Mouse (Mus musculus): Measurements from ENCODE around the gene Gp9.

The Gp9 gene

DNA sequence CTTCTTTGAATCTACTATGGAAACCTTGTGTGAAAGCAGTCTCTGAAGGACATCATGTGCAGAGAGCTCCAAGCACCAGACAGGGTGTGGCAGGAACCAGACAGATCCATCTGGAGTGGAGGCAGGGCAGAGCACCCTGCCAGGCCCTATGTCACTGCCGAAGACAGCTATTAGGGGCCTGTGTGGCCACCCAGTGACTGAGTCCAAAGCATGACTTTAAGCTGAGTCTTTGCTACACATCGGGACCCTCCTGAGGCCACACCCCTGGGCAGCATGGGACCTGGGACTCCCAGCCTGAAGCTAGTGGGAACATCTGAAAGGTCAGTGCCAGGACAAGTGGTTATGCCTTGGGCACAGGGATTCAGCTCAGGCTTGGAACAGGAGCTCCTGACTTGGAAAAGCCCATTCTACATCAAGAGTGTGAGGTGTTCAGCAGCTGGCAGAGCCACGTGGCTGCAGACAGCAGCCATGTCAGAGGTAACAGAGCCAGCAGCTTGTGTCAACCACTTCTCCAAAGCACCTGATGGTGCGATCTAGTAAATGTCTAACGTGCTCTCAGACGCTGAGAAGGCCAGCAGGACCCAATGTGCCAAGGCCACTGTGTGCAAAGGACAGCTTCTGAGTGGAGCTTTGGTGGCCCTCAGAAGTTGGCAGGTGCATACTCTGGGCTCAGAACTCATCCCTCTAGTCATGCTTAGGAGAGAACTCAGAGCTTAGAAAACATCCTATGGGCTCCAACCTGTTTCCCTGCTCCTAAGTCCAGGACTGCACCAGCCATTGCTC, 9.4 kb downstream of the Gp9 start:
- no peak for DNase-seq (ENCODE audit: low read depth, low spot score)

GRCm38 (mm10) chr6:87788266-87788895, 10.5 kb downstream of the Gp9 start:
- DNase-seq (ENCODE audit: low read depth, low spot score) = no peak

DNA sequence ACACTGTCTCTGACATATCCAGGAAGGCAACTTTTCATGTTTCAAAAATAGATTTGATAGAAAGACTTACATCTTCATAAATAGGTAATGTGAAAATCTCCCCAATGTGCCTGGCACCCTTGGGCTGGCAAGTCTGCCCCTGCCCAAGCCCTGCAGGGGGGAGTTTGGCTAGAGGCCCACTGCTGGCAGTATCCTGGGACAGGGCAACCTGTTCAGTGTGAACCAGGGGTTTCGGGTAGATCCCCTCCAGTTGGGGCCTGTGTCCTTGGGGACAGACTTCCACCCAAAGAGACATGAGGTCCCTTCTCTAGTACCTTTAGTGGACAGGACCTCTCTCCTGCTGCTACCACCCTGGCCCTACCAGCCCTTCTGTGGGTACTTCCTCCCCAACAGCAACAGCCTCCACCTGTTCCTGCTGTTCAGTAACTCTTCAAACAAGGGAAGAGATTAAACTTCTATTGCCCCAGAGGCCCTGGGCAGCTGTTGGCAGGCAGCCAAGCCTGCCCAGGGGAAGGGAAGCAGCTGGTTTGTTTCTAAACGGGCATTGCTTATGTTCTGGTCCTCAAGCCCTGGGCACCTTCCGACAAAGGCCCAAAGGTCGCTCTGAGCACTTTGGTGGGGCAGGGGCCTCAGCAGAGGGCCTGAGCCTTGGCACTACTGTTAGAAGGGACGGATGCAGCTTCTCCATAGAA, 11.2 kb downstream of the Gp9 start:
- DNase-seq (ENCODE audit: low read depth, low spot score) = no peak

- DNase-seq (ENCODE audit: low read depth, low spot score) = no peak
Observed at GRCm38 (mm10) chr6:87789791-87790190, 11.9 kb downstream of the Gp9 start.

DNA sequence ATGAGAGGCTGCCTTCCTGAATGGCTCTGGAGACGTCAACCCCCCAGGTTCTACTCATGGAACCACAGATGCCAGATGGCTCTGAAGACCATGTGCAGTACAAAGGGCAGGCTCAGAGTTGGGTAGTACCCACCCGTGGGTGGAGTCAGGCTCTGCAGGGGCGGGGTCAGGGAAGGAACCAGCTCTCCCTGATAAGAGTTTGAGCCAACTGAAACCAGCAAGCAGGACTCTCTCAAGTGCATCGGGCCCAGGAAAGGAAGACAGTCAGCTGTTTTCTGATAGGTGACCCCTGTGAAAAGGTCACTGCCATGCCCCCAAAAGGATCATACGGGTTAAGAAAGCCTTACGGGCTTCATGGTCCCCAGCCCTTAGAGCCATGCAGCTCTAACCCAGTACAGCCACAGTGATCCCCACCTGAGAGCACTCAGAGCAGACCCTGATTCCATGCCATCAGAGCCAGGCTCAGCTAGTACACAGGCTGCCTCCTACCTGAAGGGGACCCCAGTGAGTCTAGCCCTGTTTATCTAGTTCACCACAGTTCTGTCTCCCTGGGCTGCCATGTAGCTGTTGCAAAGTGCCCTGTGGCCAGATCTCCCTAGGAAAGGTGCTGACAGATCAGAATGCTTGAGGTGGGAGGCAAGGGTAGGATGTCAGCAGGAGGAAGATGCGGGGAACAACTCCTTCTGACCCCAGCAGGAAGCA, 13.1 kb downstream of the Gp9 start:
- no peak for DNase-seq (ENCODE audit: low read depth, low spot score)

DNA sequence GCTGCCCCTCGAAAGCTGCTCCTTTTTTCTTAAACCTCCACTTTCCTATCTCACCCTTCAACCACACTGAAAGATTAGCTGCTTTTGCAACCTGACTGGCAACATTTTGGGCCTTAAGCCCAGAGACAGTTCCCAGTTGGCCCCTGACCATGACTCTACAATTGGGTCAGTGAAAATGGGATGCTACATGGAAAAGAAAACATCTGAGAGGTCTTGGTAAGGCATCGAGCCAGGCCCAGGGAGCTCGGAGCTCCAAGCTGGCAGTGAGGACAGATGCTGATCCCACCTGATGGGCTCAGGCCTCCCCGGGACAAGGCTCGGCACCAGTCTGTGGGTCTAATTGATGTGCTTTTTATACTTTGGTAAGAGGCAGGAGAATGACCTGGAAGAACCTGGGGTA, 14.0 kb downstream of the Gp9 start:
- no peak for DNase-seq (ENCODE audit: low read depth, low spot score)

DNA sequence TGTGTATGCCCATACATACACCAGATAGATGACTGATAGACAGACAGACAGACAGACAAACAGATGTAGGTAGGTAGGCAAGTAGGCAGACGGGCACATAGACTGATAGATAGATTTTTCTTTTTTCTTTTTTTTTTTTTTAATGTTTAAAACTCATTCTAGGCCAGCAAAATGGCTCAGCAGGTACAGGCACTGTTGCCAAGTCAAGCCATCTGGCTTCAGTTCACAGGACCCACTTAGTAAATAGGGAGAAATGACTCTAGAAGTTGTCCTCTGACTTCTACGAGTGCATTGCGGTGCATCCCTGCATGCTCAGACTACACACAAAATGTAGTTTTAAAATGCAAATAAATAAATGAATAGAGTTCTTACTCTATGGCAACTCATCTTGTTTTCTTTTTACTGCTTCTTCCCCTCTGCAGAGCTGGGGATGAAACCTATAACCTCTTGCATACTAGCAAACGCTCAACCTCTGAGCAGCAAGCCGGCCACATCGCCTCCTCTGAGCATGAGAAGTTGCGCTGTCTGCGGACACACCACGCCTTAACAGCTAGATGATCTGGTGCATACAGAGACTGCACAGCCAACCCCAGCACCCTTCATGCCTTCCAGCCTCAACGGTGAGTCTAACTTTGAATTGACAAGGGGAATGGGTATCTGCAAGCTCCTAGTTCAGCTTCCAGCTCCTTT, 16.1 kb downstream of the Gp9 start:
- DNase-seq (ENCODE audit: low read depth, low spot score) = no peak

GRCm38 (mm10) chr6:87795385-87796150, 17.7 kb downstream of the Gp9 start:
- DNase-seq (ENCODE audit: low read depth, low spot score) = no peak

DNA sequence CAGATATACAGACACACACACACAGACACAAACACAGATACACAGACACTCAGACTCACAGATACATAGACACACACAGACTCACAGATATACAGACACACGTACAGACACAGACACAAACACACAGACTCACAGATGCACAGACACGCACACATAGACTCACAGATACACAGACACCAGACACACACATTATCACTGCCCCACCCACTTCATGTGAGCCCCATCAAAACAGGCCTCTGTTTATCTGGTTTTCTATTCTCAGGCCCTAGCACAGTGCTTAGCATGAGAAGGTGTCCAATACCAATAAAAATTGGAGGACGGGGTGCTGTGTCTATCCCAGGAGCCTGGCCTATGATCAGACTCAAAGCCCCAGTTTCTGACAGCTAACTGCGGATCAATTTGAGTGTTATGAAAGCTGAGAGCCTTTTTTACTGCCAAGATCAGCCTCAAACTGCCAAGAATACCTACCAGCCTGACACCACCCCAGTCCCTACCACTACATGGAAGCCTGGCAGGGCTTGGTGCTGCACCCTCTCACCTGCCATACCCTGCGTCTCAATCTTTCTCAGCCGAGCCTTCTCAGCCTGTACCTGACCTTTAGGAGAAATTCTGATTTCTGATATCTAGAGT, 18.5 kb downstream of the Gp9 start:
- no peak for DNase-seq (ENCODE audit: low read depth, low spot score)

DNA sequence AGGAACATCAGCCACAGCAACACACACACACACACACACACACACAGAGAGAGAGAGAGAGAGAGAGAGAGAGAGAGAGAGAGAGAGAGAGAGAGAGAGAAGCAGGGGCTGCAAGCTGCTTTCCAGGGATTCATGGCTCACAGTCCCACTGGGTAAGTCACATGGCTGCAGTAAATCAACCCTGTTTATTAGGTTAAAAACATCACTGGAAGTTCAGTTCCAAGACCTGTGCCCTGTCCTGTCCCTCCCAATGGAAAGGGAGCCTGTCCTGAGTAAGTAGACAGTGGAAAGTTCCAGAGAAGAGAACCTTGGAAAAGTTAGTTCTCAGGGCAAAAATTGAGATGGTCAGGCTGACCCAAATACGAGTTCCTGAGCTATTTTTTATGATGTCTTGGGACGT, 19.4 kb downstream of the Gp9 start:
- no peak for DNase-seq (ENCODE audit: low read depth, low spot score)

DNA sequence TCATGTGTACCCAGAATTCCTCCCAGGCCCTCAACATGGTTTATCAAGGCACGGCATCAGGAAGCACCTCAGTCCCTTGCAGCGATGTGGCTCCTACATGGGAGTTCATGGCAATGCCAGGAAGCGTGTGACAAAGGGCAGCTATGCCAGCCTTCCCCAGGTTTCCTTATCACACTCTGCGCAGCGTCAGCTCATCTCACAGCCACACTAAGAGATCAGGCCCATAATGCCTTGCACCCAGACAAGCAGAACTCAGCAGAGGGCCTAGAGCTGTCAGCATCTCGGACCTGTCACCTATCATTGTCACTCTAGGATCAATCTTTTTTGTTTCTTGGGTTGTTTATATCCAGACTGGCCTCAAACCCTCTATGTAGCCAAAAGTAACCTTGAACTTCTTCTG, 21.7 kb downstream of the Gp9 start:
- no peak for DNase-seq (ENCODE audit: low read depth, low spot score)

DNA sequence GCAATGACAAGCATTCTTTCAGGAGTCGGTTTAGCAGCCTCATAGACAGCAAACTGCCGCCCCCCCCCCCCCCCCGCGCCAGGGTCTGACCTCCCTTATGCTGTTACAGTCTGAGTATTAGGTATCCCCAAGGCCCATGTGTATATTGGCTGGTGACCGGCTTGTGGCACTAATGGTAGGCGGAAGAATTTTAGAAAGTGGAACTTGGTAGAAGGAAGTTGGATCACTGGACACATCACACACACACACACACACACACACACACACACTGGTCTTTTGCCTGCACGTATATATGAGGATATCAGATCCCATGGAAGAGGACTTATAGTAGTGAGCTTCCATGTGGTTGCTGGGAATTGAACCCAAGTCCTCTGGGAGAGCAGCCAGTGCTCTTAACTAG, 24.6 kb downstream of the Gp9 start:
- no peak for DNase-seq (ENCODE audit: low read depth, low spot score)

GRCm38 (mm10) chr6:87804036-87804435, 26.2 kb downstream of the Gp9 start:
- no peak for DNase-seq (ENCODE audit: low read depth, low spot score)

DNA sequence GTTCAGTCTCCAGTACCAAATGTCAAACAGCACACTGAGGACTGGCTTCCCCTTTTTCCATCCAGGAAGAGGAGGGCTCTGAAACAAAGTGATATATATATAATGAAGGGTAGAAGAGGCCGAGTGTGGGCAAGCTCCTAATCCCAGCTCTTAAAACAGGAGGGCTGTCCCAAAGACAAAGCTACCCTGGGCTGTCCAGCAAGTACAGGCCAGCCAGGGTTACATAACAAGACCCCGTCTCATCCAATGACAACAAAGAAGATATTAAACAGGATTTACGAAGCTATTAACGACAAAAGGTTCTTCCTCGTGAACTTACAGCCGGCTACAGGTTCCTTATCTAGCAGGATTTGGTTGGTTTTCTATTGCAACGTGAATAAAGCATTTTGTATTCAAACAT, 27.0 kb downstream of the Gp9 start:
- no peak for DNase-seq (ENCODE audit: low read depth, low spot score)

GRCm38 (mm10) chr6:87805448-87805847, 27.6 kb downstream of the Gp9 start:
- DNase-seq (ENCODE audit: low read depth, low spot score) = no peak

DNA sequence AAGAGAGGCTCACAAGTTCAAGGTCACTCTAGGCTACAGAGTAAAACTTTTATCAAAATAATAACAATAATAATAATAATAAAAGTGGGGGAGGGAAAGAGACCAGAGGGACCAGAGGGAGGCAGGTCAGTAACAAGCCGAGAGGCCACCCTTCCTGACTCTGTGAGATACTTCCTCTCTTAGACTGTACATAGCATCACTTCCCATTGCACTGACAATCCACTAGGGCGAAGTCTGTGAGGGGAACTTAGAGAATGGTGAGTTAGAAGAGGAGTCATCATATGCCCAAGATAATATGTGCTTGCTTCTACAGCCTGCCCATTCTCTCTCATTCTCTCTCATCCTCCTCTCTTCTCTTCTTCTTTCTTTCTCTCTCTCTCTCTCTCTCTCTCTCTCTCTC, 28.2 kb downstream of the Gp9 start:
- DNase-seq (ENCODE audit: low read depth, low spot score) = no peak

DNA sequence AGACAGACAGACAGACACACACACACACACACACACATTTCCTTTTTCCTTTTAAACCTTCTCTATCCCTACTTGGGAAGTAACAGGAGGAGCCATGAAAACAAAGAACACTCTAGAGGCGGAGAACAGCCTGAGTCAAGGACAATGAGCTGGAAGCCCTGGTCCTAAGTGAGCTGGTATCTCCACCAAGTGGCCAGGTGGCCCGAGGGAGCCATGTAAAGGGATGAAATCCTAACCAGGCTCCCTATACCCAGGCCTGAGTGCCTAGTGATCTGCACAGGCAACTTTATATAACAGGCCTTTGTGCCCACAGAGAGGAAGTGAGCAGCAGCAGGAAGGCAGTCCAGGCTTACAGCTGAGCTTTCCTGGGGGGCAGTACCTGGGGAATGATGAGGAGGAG, 29.0 kb downstream of the Gp9 start:
- no peak for DNase-seq (ENCODE audit: low read depth, low spot score)

- DNase-seq (ENCODE audit: low read depth, low spot score) = no peak
Observed at GRCm38 (mm10) chr6:87807735-87808440, 30.0 kb downstream of the Gp9 start.

DNA sequence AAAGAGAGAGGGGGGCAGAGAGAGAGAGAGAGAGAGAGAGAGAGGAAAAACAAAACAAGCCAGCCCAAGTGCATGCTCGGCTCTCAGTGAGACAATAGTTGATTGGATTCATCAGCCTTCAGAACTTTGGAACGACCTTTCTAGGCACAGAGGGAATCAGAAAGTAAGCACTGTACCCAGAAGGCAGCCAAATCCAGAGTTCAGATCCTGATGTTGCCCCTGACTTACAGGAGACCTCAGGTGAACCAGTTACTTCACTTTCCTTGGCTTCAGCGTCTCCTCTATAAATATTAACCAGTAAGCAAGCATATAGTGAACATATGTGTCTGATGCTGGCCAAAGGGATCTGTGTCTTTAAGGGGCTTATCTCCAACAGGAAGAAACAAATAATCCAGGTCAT, 30.6 kb downstream of the Gp9 start:
- peak; percentile 16 for DNase-seq (ENCODE audit: low read depth, low spot score)

DNA sequence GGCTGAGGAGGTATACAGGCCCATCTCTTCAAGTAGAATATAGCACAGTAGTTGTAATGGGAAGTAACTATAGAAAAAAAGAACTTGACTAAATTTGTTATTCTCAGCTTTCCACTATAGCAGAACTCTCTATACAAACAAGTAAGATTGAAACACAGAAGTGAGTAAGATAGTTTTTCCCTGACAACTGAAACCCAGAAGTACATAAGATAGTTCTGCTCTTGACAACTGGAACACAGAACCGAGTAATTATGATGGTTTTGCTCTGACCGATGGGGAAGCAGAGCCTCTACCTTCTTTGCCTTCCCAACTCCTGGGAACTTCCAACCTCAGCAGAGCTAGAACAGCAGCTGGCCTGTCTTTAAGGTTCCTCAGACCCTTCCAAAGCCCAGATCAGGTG, 31.3 kb downstream of the Gp9 start:
- DNase-seq (ENCODE audit: low read depth, low spot score) = no peak
